Mouse (Mus musculus) ES-Bruce4 (cell line): ENCODE results near the gene Evpl. TPM values are rescaled to one million over a fixed set of nuclear protein-coding genes. Genes with fewer than 3 reads are reported as not detected.
A peak's percentile ranks its signal among the peaks of the same experiment; 100 is the strongest.
"Not testable (repeated sequence)": the region's sequence is repeated elsewhere in the genome, so short reads cannot be mapped to it uniquely, and the experiment has no call there.

Experiments used
- H3K27ac ChIP-seq: 2 replicates; pipeline ENCODE4 v1.5.1; 2012; ENCODE audit warnings: low read length, inconsistent platforms; ENCODE audit not compliant: insufficient read depth
- H3K27me3 ChIP-seq: 2 replicates; pipeline ENCODE4 v1.6.1; 2012; ENCODE audit warnings: mild to moderate bottlenecking, low read length, inconsistent platforms; ENCODE audit not compliant: control insufficient read depth, poor library complexity, insufficient read depth, severe bottlenecking
- H3K36me3 ChIP-seq: 2 replicates; pipeline ENCODE4 v1.6.1; 2012; ENCODE audit warnings: inconsistent platforms, mild to moderate bottlenecking, low read length, moderate library complexity; ENCODE audit not compliant: control insufficient read depth, poor library complexity, insufficient read depth, severe bottlenecking
- H3K4me1 ChIP-seq: one replicate; pipeline ENCODE4 v1.8.1; 2011; ENCODE audit warnings: low read length; ENCODE audit not compliant: control insufficient read depth, insufficient read depth
- H3K4me3 ChIP-seq: 2 replicates; pipeline ENCODE4 v1.5.1; 2011; ENCODE audit warnings: low read depth, mild to moderate bottlenecking, low read length
- H3K9ac ChIP-seq: 2 replicates; pipeline ENCODE4 v1.6.1; 2012; ENCODE audit warnings: low read depth, mild to moderate bottlenecking, inconsistent platforms; ENCODE audit not compliant: poor library complexity, severe bottlenecking
- H3K9me3 ChIP-seq: replicated peaks from 2 replicates; pipeline ENCODE4 v1.6.1; 2012; ENCODE audit warnings: mild to moderate bottlenecking, low read length, inconsistent platforms; ENCODE audit not compliant: control insufficient read depth, poor library complexity, insufficient read depth, severe bottlenecking
- CTCF ChIP-seq: IDR thresholded peaks from one replicate; pipeline ENCODE4 v1.8.1; 2011; ENCODE audit warnings: low read depth, low read length
- EP300 ChIP-seq: IDR thresholded peaks from 2 replicates; pipeline ENCODE4 v1.6.1; 2011; ENCODE audit warnings: low read depth, low read length; ENCODE audit not compliant: insufficient read depth
- POLR2A ChIP-seq: IDR thresholded peaks from one replicate; pipeline ENCODE4 v1.8.1; 2011; ENCODE audit warnings: low read length; ENCODE audit not compliant: insufficient read depth
- polyA plus RNA-seq: library from polyadenylated mRNA; stranded (reverse); fragments of >200 nt; gene quantifications from 2 replicates; pipeline ENCODE4 v1.2.4, GENCODE M21; 2011; ENCODE audit warnings: low read depth; ENCODE audit not compliant: missing spikeins, insufficient read depth, insufficient read length

Evpl gene
- polyA plus RNA-seq, 1 experiment: 3.1 TPM

- no peaks in the 10 kb centered on the region for H3K36me3 ChIP-seq
- no peak for TF ChIP-seq POLR2A
- TF ChIP-seq CTCF: no peak
- H3K27me3 ChIP-seq: no peaks in the 10 kb centered on the region
- no peak overlapping the region for H3K27ac ChIP-seq
- no peaks in the 10 kb centered on the region for H3K9me3 ChIP-seq
- no peaks in the 10 kb centered on the region for H3K4me1 ChIP-seq
- peak overlapping the region; percentile 40 for H3K9ac ChIP-seq
- H3K4me3 ChIP-seq: peak overlapping the region; percentile 38
Observed at GRCm38 (mm10) chr11:116281671-116282070, 43.8 kb upstream of the Evpl start.

GRCm38 (mm10) chr11:116280751-116281663 is 43.1 kb upstream of the Evpl start, which contains the start of gene Galr2:
Gene Galr2, plus strand, starts transcription at chr11:116280939.
- Histone ChIP-seq H3K4me1 (no peaks in the 10 kb centered on the region), H3K9me3 (no peaks in the 10 kb centered on the region), H3K36me3 (no peaks in the 10 kb centered on the region), H3K27me3 (no peaks in the 10 kb centered on the region), H3K9ac (peak within 1 kb of the TSS; percentile 40), H3K27ac (no peak within 1 kb of the TSS), H3K4me3 (peak within 1 kb of the TSS; percentile 38)
- TF ChIP-seq POLR2A (no peak), EP300 (no peak), CTCF (no peak)

- not testable (repeated sequence) for H3K9me3 ChIP-seq, H3K4me1 ChIP-seq, H3K9ac ChIP-seq, H3K4me3 ChIP-seq, H3K36me3 ChIP-seq, H3K27me3 ChIP-seq, H3K27ac ChIP-seq
Observed at GRCm38 (mm10) chr11:116277184-116277583, 39.3 kb upstream of the Evpl start.

- no peak for TF ChIP-seq CTCF
- TF ChIP-seq EP300: peak; percentile 77
- TF ChIP-seq POLR2A: peak; percentile 92
- Histone ChIP-seq H3K9me3 (no peaks in the 10 kb centered on the region), H3K27me3 (no peaks in the 10 kb centered on the region), H3K27ac (peak within 1 kb of the TSS; percentile 5; the same call in 1 of the 2 replicates), H3K9ac (peak within 1 kb of the TSS; percentile 73), H3K4me3 (peak within 1 kb of the TSS; percentile 73), H3K4me1 (no peaks in the 10 kb centered on the region), H3K36me3 (peaks cover 5% of the 10 kb centered on the region; the same call in 1 of the 2 replicates)
Observed at GRCm38 (mm10) chr11:116274045-116274666, 36.3 kb upstream of the Evpl start, which contains the start of gene Srp68. Gene Srp68, minus strand, starts transcription at chr11:116274217.

- peak overlapping the region; percentile 73 for H3K4me3 ChIP-seq
- H3K9ac ChIP-seq: peak overlapping the region; percentile 73
- no peak for TF ChIP-seq POLR2A
- no peak for TF ChIP-seq EP300
- no peak for TF ChIP-seq CTCF
- no peaks in the 10 kb centered on the region for H3K4me1 ChIP-seq
- no peak overlapping the region for H3K27ac ChIP-seq
- H3K9me3 ChIP-seq: no peaks in the 10 kb centered on the region
- H3K36me3 ChIP-seq: peaks cover 6% of the 10 kb centered on the region; the same call in 1 of the 2 replicates
- no peaks in the 10 kb centered on the region for H3K27me3 ChIP-seq
Observed at GRCm38 (mm10) chr11:116273469-116274044, 35.7 kb upstream of the Evpl start.
